Mouse (Mus musculus) limb, embryonic 10.5 days (tissue): ENCODE results near the gene Dedd. TPM values are rescaled to one million over a fixed set of nuclear protein-coding genes. Genes with fewer than 3 reads are reported as not detected.
A peak's percentile ranks its signal among the peaks of the same experiment; 100 is the strongest.
"Not testable (repeated sequence)": the region's sequence is repeated elsewhere in the genome, so short reads cannot be mapped to it uniquely, and the experiment has no call there.

ENCODE experiments used
- DNase-seq: peaks from one replicate; pipeline ENCODE4 v3.0.0-alpha.2; 2017; ENCODE audit warnings: low spot score
- H3K27ac ChIP-seq: fragments of 300-500 bp; sonication (generic); 2 replicates; pipeline ENCODE4 v1.5.1; 2016; ENCODE audit warnings: mild to moderate bottlenecking
- H3K27me3 ChIP-seq: fragments of 300-500 bp; sonication (generic); 2 replicates; pipeline ENCODE4 v1.6.1; 2016; ENCODE audit warnings: low read depth, mild to moderate bottlenecking; ENCODE audit not compliant: poor library complexity, severe bottlenecking
- H3K36me3 ChIP-seq: fragments of 300-500 bp; sonication (generic); 2 replicates; pipeline ENCODE4 v1.6.1; 2016; ENCODE audit warnings: mild to moderate bottlenecking, moderate library complexity
- H3K4me1 ChIP-seq: fragments of 300-500 bp; sonication (generic); 2 replicates; pipeline ENCODE4 v1.6.1; 2016
- H3K4me3 ChIP-seq: fragments of 300-500 bp; sonication (generic); 2 replicates; pipeline ENCODE4 v1.5.1; 2016; ENCODE audit warnings: mild to moderate bottlenecking, moderate library complexity
- H3K9me3 ChIP-seq: fragments of 300-500 bp; sonication (generic); replicated peaks from 2 replicates; pipeline ENCODE4 v1.6.1; 2016; ENCODE audit warnings: mild to moderate bottlenecking
- WGBS: fragments of 180-500 bp; shearing (Covaris S2); methylation state at CpG from one replicate; pipeline ENCODE4 v1.1.7; 2016; 5-methylcytosine and 5-hydroxymethylcytosine counted together
- polyA plus RNA-seq: library from polyadenylated mRNA; unstranded; fragments of >200 nt; fragmentation: Nextera tagmentation; extraction: Ambion mirVana; gene quantifications from 2 replicates; pipeline ENCODE4 v1.2.1, GENCODE M21; 2016

Dedd gene
- polyA plus RNA-seq, 1 experiment from 2014 or later, result 50.5 TPM

GRCm38 (mm10) chr1:171287136-171288081 lies 41.5 kb upstream of the Dedd start, which contains the start of gene Usp21:
Gene Usp21 (minus strand): TSS chr1:171287991.
- DNase-seq, result peak; percentile 94
- H3K9me3 ChIP-seq, result no peaks in the 10 kb centered on the region
- peaks cover 25% of the 10 kb centered on the region for H3K4me1 ChIP-seq
- H3K4me3 ChIP-seq, result peak within 1 kb of the TSS; percentile 96
- peak within 1 kb of the TSS; percentile 99 for H3K27ac ChIP-seq
- no peaks in the 10 kb centered on the region for H3K27me3 ChIP-seq
- H3K36me3 ChIP-seq, result peaks cover 66% of the 10 kb centered on the region
- WGBS, result 1% methylated on average over 49 of the region's 49 CpGs

- WGBS, result 58% methylated on average over 4 of the region's 4 CpGs
- H3K4me1 ChIP-seq, result peaks cover 27% of the 10 kb centered on the region
- no peaks in the 10 kb centered on the region for H3K9me3 ChIP-seq
- peaks cover 61% of the 10 kb centered on the region for H3K36me3 ChIP-seq
- no peak for DNase-seq
- peak overlapping the region; percentile 96 for H3K4me3 ChIP-seq
- H3K27ac ChIP-seq, result peak overlapping the region; percentile 99
- no peaks in the 10 kb centered on the region for H3K27me3 ChIP-seq
Observed at GRCm38 (mm10) chr1:171288328-171288727, 40.6 kb upstream of the Dedd start.

GRCm38 (mm10) chr1:171293351-171293750 lies 35.6 kb upstream of the Dedd start:
- DNase-seq, result no peak
- Histone ChIP-seq H3K27me3 (peaks cover 8% of the 10 kb centered on the region), H3K36me3 (peaks cover 26% of the 10 kb centered on the region), H3K9me3 (no peaks in the 10 kb centered on the region), H3K27ac (0 out of 2 replicates have a peak overlapping the region, but pooled peaks have one; percentile 97), H3K4me1 (peaks cover 9% of the 10 kb centered on the region), H3K4me3 (peak overlapping the region; percentile 70)
- 92% methylated on average over 3 of the region's 3 CpGs for WGBS

- no peaks in the 10 kb centered on the region for H3K9me3 ChIP-seq
- WGBS, result 33% methylated on average over 5 of the region's 5 CpGs
- peaks cover 21% of the 10 kb centered on the region for H3K36me3 ChIP-seq
- peaks cover 8% of the 10 kb centered on the region for H3K4me1 ChIP-seq
- peaks cover 14% of the 10 kb centered on the region for H3K27me3 ChIP-seq
- H3K27ac ChIP-seq, result peak overlapping the region; percentile 97
- DNase-seq, result peak; percentile 30
- peak overlapping the region; percentile 70 for H3K4me3 ChIP-seq
Observed at GRCm38 (mm10) chr1:171293906-171294297, 35.0 kb upstream of the Dedd start.

GRCm38 (mm10) chr1:171294298-171295062 lies 34.5 kb upstream of the Dedd start, which contains the start of gene Ufc1:
Gene Ufc1 (minus strand): TSS chr1:171295024.
- peaks cover 15% of the 10 kb centered on the region for H3K36me3 ChIP-seq
- no peaks in the 10 kb centered on the region for H3K9me3 ChIP-seq
- under 1% methylated on average over 42 of the region's 42 CpGs for WGBS
- H3K27ac ChIP-seq, result peak within 1 kb of the TSS; percentile 97
- peaks cover 8% of the 10 kb centered on the region for H3K4me1 ChIP-seq
- DNase-seq, result peak; percentile 81
- peak within 1 kb of the TSS; percentile 70 for H3K4me3 ChIP-seq
- H3K27me3 ChIP-seq, result peaks cover 14% of the 10 kb centered on the region

GRCm38 (mm10) chr1:171295063-171295402 lies 33.9 kb upstream of the Dedd start:
- peak overlapping the region; percentile 70 for H3K4me3 ChIP-seq
- H3K27me3 ChIP-seq, result peaks cover 14% of the 10 kb centered on the region
- no peaks in the 10 kb centered on the region for H3K9me3 ChIP-seq
- H3K36me3 ChIP-seq, result peaks cover 10% of the 10 kb centered on the region
- peaks cover 8% of the 10 kb centered on the region for H3K4me1 ChIP-seq
- WGBS, result 20% methylated on average over 3 of the region's 3 CpGs
- H3K27ac ChIP-seq, result peak overlapping the region; percentile 97
- DNase-seq, result no peak

- H3K27ac ChIP-seq, result no peak overlapping the region
- peaks cover 8% of the 10 kb centered on the region for H3K4me1 ChIP-seq
- WGBS, result 67% methylated on average over 3 of the region's 3 CpGs
- DNase-seq, result no peak
- no peaks in the 10 kb centered on the region for H3K9me3 ChIP-seq
- H3K4me3 ChIP-seq, result no peak overlapping the region
- no peaks in the 10 kb centered on the region for H3K36me3 ChIP-seq
- H3K27me3 ChIP-seq, result peaks cover 14% of the 10 kb centered on the region
Observed at GRCm38 (mm10) chr1:171298226-171298625, 30.7 kb upstream of the Dedd start.

- not testable (repeated sequence) for DNase-seq, H3K4me1 ChIP-seq, H3K4me3 ChIP-seq, H3K9me3 ChIP-seq, H3K27me3 ChIP-seq, H3K27ac ChIP-seq, H3K36me3 ChIP-seq
- WGBS, result 74% methylated on average over 5 of the region's 5 CpGs
Observed at GRCm38 (mm10) chr1:171306157-171306556, 22.8 kb upstream of the Dedd start.

GRCm38 (mm10) chr1:171309321-171309720 lies 19.6 kb upstream of the Dedd start:
- Histone ChIP-seq H3K4me3 (no peak overlapping the region), H3K4me1 (no peaks in the 10 kb centered on the region), H3K36me3 (no peaks in the 10 kb centered on the region), H3K27me3 (no peaks in the 10 kb centered on the region), H3K27ac (no peak overlapping the region), H3K9me3 (no peaks in the 10 kb centered on the region)
- DNase-seq, result no peak
- WGBS, result 81% methylated on average over 2 of the region's 2 CpGs

GRCm38 (mm10) chr1:171319748-171320147 lies 9.2 kb upstream of the Dedd start:
- no peak for DNase-seq
- no peaks in the 10 kb centered on the region for H3K4me1 ChIP-seq
- H3K9me3 ChIP-seq, result no peaks in the 10 kb centered on the region
- 16% methylated on average over 7 of the region's 7 CpGs for WGBS
- peaks cover 3% of the 10 kb centered on the region; the same call in 1 of the 2 replicates for H3K36me3 ChIP-seq
- no peak overlapping the region for H3K27ac ChIP-seq
- peak overlapping the region; percentile 23; the same call in 1 of the 2 replicates for H3K4me3 ChIP-seq
- no peaks in the 10 kb centered on the region for H3K27me3 ChIP-seq

- Histone ChIP-seq H3K9me3 (no peaks in the 10 kb centered on the region), H3K36me3 (peaks cover 6% of the 10 kb centered on the region; the same call in 1 of the 2 replicates), H3K27me3 (no peaks in the 10 kb centered on the region), H3K27ac (no peak overlapping the region), H3K4me1 (no peaks in the 10 kb centered on the region), H3K4me3 (peak overlapping the region; percentile 23; the same call in 1 of the 2 replicates)
- DNase-seq, result no peak
- 17% methylated on average over 5 of the region's 5 CpGs for whole genome bisulfite sequencing
Observed at GRCm38 (mm10) chr1:171320151-171320550, 8.8 kb upstream of the Dedd start.

GRCm38 (mm10) chr1:171321415-171321814 lies 7.5 kb upstream of the Dedd start:
- H3K4me1 ChIP-seq, result no peaks in the 10 kb centered on the region
- H3K27me3 ChIP-seq, result no peaks in the 10 kb centered on the region
- no peak overlapping the region for H3K4me3 ChIP-seq
- no peak overlapping the region for H3K27ac ChIP-seq
- peaks cover 16% of the 10 kb centered on the region for H3K36me3 ChIP-seq
- H3K9me3 ChIP-seq, result no peaks in the 10 kb centered on the region
- DNase-seq, result no peak

- H3K36me3 ChIP-seq, result peaks cover 16% of the 10 kb centered on the region
- H3K4me1 ChIP-seq, result no peaks in the 10 kb centered on the region
- DNase-seq, result no peak
- no peak overlapping the region for H3K27ac ChIP-seq
- 79% methylated on average over 1 of the region's 1 CpGs for WGBS
- H3K4me3 ChIP-seq, result no peak overlapping the region
- no peaks in the 10 kb centered on the region for H3K9me3 ChIP-seq
- H3K27me3 ChIP-seq, result no peaks in the 10 kb centered on the region
Observed at GRCm38 (mm10) chr1:171322012-171322411, 6.9 kb upstream of the Dedd start.
